Mouse (Mus musculus): ENCODE measurements at regions not wholly inside any gene's neighbourhood (a gene's known extent, or its start where the extent isn't known, plus 50 kb on each side); places are given as distances from the start of the nearest gene placed in this dataset.

DNA sequence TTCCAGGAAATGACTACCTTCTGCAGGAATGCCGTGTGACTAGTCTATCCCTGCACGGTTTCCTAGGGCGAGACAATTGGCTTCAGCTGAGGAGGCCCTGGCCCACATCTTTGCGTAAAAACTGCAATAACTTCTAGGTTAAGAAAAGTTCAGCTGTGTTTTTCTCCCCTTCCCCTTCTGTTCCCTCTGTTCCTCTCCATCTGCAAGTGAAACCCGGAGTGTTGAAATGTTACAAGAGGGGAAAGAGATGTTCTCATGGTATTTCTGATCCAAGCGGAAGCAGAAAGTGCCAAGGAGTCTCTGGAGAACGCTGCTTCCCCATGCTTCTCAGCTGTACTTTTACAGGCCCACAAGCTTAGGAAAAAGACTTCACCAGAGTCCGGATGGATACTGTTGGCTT, 516.7 kb upstream of the Mgmt start:
- DNase-seq (ENCODE audit: low read depth) = no peak

- DNase-seq (ENCODE audit: low read depth) = no peak
These were observed 516.1 kb upstream of the Mgmt start for GRCm38 (mm10) chr7:136378321-136378720.

DNA sequence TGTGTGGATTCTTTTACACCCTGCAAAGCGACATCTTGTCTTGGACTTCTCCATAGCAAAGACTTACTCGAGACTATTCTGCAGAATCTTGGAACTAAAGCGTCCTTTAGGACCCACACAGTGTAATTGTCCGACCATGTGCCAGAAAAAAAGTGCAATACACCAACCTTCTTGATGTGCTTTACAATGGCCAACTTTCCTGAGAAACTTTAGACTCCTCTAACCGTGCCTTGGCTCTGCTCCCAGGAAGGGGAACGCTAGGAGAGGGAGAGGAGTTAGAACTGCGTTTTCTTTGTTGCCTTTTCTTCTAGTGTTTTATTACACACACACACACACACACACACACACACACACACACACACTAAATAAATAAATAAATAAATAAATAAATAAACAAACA, 515.1 kb upstream of the Mgmt start:
- DNase-seq (ENCODE audit: low read depth) = no peak

- no peak for DNase-seq (ENCODE audit: low read depth)
These were observed 514.7 kb upstream of the Mgmt start for GRCm38 (mm10) chr7:136379741-136380140.

DNA sequence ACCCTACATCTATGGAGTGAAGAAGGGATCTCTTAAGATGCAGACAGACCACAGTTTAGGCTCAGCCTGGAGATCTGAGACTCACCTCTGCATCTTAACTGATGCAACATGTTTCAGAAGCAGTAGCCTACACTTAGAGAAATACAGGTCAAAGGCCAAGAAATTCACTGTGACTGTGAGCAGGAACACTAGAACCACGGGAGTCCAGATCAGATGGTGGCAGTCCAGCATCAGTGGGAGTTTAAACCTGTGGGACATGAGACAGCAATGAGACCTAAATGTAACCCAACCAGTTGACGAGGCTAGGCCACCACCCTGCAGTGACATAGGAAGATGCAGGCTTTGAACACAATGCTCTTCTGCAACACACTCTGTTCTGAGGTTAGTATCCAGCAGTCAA, 511.1 kb upstream of the Mgmt start:
- DNase-seq (ENCODE audit: low read depth) = no peak

DNA sequence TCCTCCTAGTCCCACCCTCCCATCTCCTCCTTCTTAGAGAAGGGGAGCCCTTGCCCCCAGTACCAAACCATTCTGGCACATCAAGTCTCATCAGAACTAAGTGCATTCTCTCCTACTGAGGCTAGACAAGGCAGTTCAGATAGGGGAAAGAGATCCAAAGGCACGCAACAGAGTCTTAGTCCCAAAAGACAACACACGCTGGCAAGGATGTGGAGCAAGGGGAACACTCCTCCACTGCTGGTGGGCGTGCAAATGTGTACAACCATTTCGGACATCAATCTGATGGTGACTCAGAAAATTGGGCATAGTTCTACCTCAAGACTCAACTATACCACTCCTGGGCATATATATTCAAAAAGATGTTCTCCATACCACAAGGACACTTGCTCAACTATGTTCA, 506.7 kb upstream of the Mgmt start:
- DNase-seq (ENCODE audit: low read depth) = no peak

GRCm38 (mm10) chr7:136390066-136390465, 504.3 kb upstream of the Mgmt start:
- DNase-seq (ENCODE audit: low read depth) = no peak

- no peak for DNase-seq (ENCODE audit: low read depth)
These were observed 501.0 kb upstream of the Mgmt start for GRCm38 (mm10) chr7:136393454-136393853.

- no peak for DNase-seq (ENCODE audit: low read depth)
These were observed 498.6 kb upstream of the Mgmt start for GRCm38 (mm10) chr7:136395838-136396237.

- DNase-seq (ENCODE audit: low read depth) = no peak
These were observed 497.3 kb upstream of the Mgmt start for GRCm38 (mm10) chr7:136397101-136397500.

DNA sequence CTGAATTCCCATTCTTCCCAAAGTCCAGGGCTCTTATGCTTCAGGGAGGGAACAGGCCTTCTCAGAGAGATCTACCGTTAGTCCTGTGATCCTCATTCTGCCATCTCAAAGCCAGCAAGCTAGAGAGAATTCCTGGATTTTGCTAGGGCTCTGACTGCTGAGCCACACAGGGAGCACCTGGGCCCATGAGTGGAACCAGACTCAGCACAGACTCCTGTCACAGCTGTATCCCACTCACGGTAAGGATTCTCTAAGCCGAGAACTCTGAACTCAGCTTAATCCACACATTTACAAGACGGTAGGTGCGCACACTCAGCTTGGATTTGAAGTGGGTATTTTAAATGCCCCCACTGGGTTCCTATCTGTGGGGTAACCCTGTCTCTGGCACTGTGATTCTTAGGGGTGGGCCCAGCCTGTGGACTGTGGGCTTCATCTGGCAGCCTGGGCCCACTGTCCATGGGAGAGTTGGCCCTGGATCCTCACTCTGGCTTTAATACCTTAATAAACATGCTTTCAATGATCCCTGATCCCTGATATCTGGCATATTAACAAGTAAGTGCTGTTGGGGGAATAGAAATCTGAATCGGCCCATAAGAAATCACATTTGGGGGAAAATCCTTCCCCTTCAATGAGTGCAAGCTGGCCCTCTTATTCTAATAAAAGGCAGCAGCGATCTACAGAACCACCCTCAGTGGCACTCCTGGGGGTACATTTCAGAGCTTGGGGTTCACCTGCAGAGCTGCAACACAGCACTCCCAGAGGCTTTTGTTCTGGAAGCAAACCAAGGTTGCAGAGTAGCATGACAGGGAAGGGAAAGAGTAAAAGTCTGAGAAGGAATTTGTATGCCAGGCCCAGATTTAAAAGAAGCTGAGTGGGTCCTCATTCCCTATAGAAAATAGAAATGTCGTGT, 491.5 kb upstream of the Mgmt start:
- no peak for DNase-seq (ENCODE audit: low read depth)

DNA sequence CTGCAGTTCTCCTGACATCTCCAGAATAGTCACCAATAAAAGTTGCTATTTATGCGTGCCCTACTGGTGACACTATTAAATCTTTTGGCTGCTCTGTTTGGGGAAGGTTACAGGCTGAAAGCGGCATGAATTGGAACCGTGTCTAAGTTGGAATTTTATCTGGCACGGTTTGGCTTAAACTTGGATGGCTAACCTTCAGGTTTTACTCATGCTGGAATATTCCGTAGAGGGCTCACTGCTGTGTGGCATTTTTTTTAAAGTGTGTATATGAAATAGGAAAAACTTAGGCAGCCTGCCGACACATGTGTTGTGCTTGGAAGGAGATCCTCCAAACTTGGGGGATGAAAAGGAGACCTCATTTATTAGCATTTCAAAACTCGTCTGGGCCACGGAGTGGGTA, 489.0 kb upstream of the Mgmt start:
- DNase-seq (ENCODE audit: low read depth) = no peak

DNA sequence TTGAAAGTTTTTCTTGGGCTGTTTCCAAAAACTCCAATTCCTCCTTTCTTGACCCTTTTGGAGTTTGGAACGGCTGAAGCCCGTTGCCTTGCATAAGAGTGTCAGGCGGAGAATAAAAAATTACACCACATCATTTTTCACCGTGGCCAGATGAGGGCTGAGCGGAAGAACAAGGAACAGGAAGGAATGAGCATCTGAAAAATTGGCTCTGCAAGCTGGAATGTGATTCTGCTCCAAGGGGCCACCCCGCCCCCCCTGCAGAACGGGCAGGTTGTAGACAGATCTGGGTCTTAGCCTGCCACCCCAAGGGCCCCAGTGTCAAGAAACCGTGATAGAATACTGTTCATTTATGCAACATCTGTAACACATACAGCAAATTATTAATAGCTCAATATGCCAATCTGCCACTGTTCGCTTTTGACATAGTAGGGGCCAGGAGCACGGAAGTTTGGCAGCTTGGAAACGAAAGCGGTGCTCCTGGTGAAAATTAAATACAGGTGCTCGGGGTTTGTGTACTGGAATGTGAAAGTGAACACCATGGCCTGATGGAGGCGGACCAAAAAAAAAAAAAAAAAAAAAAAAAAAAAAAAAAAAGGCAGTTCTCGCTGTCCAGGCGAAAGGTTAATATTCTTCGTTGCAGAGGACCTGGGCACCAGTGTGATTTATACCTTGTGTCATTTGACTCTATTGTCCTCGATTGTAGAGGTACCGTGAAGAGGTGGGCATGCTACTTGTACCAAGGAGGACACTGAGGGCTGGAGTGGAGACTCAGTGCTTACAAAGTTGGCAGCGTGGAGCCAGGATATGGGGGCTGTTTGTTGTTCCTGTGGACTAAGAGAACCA, 487.9 kb upstream of the Mgmt start:
- DNase-seq (ENCODE audit: low read depth) = no peak

GRCm38 (mm10) chr7:136414808-136415207, 479.6 kb upstream of the Mgmt start:
- no peak for DNase-seq (ENCODE audit: low read depth)

GRCm38 (mm10) chr7:136417327-136417726, 477.1 kb upstream of the Mgmt start:
- no peak for DNase-seq (ENCODE audit: low read depth)

DNA sequence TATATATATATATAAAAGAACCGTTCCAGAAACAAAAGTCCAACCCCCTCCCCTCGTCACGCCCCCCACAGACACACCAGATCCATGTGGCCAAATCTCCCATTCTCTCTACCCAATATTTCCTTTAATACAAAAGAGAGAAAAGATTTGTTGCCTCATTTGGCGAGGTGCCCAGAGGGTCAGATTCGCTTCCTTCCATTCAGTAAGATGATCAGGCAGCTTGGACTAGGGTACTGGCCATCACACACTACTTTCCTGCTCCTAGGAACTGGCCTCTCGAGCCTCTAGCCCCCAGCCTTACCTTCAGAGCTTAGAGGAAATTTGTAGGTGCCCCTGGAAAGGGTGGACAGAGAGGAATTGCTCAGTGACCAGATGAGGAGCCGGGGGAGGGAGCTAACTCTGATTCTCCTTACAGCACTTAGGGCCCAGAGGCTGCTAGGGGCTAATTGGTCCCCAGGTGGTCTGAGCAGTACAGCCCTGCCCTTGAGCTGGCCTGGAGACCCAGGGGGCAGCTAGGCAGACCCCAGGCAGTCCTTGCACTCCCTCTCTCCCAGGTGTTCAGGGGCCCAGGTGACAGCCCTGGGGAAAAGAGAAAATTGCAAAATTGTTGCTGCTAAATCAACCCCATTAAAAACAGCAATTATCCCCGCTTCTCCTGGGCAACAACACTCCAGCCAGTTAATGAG, 470.4 kb upstream of the Mgmt start:
- DNase-seq (ENCODE audit: low read depth) = no peak

DNA sequence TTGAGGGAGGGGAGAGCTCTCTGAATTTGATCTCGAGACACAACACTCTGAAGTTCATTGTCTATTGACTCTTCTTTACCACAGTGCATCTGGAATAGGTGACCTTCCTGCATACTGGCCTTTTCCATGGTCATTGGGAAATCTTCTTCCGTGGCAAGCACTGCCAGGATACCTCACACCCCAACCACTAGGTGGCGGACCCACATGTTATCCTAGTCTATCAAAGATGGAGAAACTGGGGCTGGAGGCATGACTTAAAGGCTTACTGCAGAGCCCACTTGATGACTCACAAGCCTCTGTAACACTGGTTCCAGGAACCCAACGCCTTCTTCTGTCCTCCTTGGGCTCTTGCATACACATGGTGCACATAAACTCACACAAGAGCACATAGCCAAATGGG, 467.2 kb upstream of the Mgmt start:
- DNase-seq (ENCODE audit: low read depth) = no peak

- no peak for DNase-seq (ENCODE audit: low read depth)
These were observed 464.1 kb upstream of the Mgmt start for GRCm38 (mm10) chr7:136430085-136431011.

GRCm38 (mm10) chr7:136433699-136434098, 460.7 kb upstream of the Mgmt start:
- no peak for DNase-seq (ENCODE audit: low read depth)

DNA sequence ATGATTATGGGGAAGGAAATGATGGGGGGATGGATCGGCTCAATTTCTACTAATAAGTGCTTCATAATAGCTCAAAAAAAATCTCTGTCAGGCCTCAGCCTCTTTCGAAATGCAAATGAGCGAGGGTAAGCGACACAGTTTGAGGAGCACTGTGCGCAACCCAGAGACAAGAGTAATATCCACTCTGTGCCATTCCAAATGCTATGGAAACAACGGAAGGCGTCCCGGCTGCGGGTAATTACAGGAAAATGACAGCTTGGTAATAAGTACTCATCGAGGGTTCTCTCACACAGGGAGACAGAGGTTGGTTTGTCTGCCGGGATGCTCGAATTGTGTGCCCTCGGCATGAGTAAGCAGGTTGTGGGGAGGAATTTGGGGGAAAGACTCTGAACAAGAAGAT, 459.9 kb upstream of the Mgmt start:
- DNase-seq (ENCODE audit: low read depth) = no peak

DNA sequence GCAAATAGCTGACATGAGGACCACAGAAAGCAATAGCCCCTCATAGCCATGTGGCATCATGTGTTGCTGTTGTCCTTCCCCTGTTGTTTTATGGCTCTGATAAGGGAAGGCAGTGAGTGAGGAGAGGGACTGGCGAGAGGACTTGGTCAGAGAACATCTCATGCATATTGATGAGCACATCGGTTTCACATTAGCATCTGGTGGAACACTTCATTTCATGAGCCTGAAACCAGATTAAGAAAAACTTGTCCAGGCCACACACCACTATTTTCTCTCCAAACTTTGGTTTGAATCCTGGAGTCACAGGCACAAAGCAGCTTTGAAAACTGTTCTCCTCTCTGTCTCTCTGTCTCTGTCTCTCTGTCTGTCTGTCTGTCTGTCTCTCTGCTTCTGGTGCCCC, 451.0 kb upstream of the Mgmt start:
- no peak for DNase-seq (ENCODE audit: low read depth)

- DNase-seq (ENCODE audit: low read depth) = no peak
These were observed 449.3 kb upstream of the Mgmt start for GRCm38 (mm10) chr7:136445091-136445490.

Data from 416B (cell line).